Mouse (Mus musculus): ENCODE data around the gene Gna13. TPM values are rescaled to one million over a fixed set of nuclear protein-coding genes. Genes with fewer than 3 reads are reported as not detected.
"Not testable (repeated sequence)": the region's sequence is repeated elsewhere in the genome, so short reads cannot be mapped to it uniquely, and the experiment has no call there.

Gna13 gene
- polyA plus RNA-seq, 1 experiment = 35.5 TPM

GRCm38 (mm10) chr11:109331424-109331824 lies 31.2 kb upstream of the Gna13 start:
- TF ChIP-seq CTCF (IDR thresholded peaks at IDR 0.05; ENCODE audit: extremely low read depth, insufficient read depth, low read length) (peak; percentile 84), POLR2A (IDR thresholded peaks at IDR 0.05; ENCODE audit: extremely low read depth, insufficient read depth, low read length) (no peak)
- Histone ChIP-seq H3K4me1 (ENCODE audit: control insufficient read depth, insufficient read depth, low read length) (no peaks in the 10 kb centered on the region), H3K27ac (ENCODE audit: insufficient read depth, low read length) (no peak overlapping the region), H3K4me3 (ENCODE audit: insufficient read depth, low read length) (no peak overlapping the region)

- no peak overlapping the region for H3K4me3 ChIP-seq (ENCODE audit: insufficient read depth, low read length)
- H3K4me1 ChIP-seq (ENCODE audit: control insufficient read depth, insufficient read depth, low read length) = no peaks in the 10 kb centered on the region
- no peak overlapping the region for H3K27ac ChIP-seq (ENCODE audit: insufficient read depth, low read length)
- TF ChIP-seq CTCF (IDR thresholded peaks at IDR 0.05; ENCODE audit: extremely low read depth, insufficient read depth, low read length) = no peak
Measured at GRCm38 (mm10) chr11:109332722-109333121, 29.9 kb upstream of the Gna13 start.

- no peaks in the 10 kb centered on the region for H3K4me1 ChIP-seq (ENCODE audit: control insufficient read depth, insufficient read depth, low read length)
- no peak overlapping the region for H3K27ac ChIP-seq (ENCODE audit: insufficient read depth, low read length)
- no peak for TF ChIP-seq CTCF (IDR thresholded peaks at IDR 0.05; ENCODE audit: extremely low read depth, insufficient read depth, low read length)
- TF ChIP-seq POLR2A (IDR thresholded peaks at IDR 0.05; ENCODE audit: extremely low read depth, insufficient read depth, low read length) = no peak
- no peak overlapping the region for H3K4me3 ChIP-seq (ENCODE audit: insufficient read depth, low read length)
Measured at GRCm38 (mm10) chr11:109334773-109335172, 27.9 kb upstream of the Gna13 start.

GRCm38 (mm10) chr11:109335890-109336289 lies 26.7 kb upstream of the Gna13 start:
- no peak overlapping the region for H3K27ac ChIP-seq (ENCODE audit: insufficient read depth, low read length)
- no peaks in the 10 kb centered on the region for H3K4me1 ChIP-seq (ENCODE audit: control insufficient read depth, insufficient read depth, low read length)
- no peak for TF ChIP-seq POLR2A (IDR thresholded peaks at IDR 0.05; ENCODE audit: extremely low read depth, insufficient read depth, low read length)

GRCm38 (mm10) chr11:109339155-109339938 lies 23.3 kb upstream of the Gna13 start:
- H3K27ac ChIP-seq (ENCODE audit: insufficient read depth, low read length) = no peak overlapping the region
- TF ChIP-seq CTCF (IDR thresholded peaks at IDR 0.05; ENCODE audit: extremely low read depth, insufficient read depth, low read length) (no peak), POLR2A (IDR thresholded peaks at IDR 0.05; ENCODE audit: extremely low read depth, insufficient read depth, low read length) (no peak)
- no peaks in the 10 kb centered on the region for H3K4me1 ChIP-seq (ENCODE audit: control insufficient read depth, insufficient read depth, low read length)
- H3K4me3 ChIP-seq (ENCODE audit: insufficient read depth, low read length) = no peak overlapping the region

More at GRCm38 (mm10) chr11:109335890-109336289, 26.7 kb upstream of the Gna13 start:
- H3K4me3 ChIP-seq (ENCODE audit: insufficient read depth, low read length) = no peak overlapping the region

GRCm38 (mm10) chr11:109340541-109340940 lies 22.1 kb upstream of the Gna13 start:
- TF ChIP-seq CTCF (IDR thresholded peaks at IDR 0.05; ENCODE audit: extremely low read depth, insufficient read depth, low read length) = no peak
- TF ChIP-seq POLR2A (IDR thresholded peaks at IDR 0.05; ENCODE audit: extremely low read depth, insufficient read depth, low read length) = no peak
- Histone ChIP-seq H3K4me3 (ENCODE audit: insufficient read depth, low read length) (no peak overlapping the region), H3K27ac (ENCODE audit: insufficient read depth, low read length) (no peak overlapping the region), H3K4me1 (ENCODE audit: control insufficient read depth, insufficient read depth, low read length) (no peaks in the 10 kb centered on the region)

GRCm38 (mm10) chr11:109342666-109343065 lies 20.0 kb upstream of the Gna13 start:
- H3K4me1 ChIP-seq (ENCODE audit: control insufficient read depth, insufficient read depth, low read length); H3K4me3 ChIP-seq (ENCODE audit: insufficient read depth, low read length); H3K27ac ChIP-seq (ENCODE audit: insufficient read depth, low read length): not testable (repeated sequence)

GRCm38 (mm10) chr11:109343558-109343957 lies 19.1 kb upstream of the Gna13 start:
- TF ChIP-seq POLR2A (IDR thresholded peaks at IDR 0.05; ENCODE audit: extremely low read depth, insufficient read depth, low read length) = no peak
- no peak for TF ChIP-seq CTCF (IDR thresholded peaks at IDR 0.05; ENCODE audit: extremely low read depth, insufficient read depth, low read length)
- Histone ChIP-seq H3K4me1 (ENCODE audit: control insufficient read depth, insufficient read depth, low read length) (peaks cover 3% of the 10 kb centered on the region; the same call in 1 of the 2 replicates), H3K4me3 (ENCODE audit: insufficient read depth, low read length) (no peak overlapping the region), H3K27ac (ENCODE audit: insufficient read depth, low read length) (no peak overlapping the region)

- peak; percentile 36 for TF ChIP-seq CTCF (IDR thresholded peaks at IDR 0.05; ENCODE audit: extremely low read depth, insufficient read depth, low read length)
- no peak for TF ChIP-seq POLR2A (IDR thresholded peaks at IDR 0.05; ENCODE audit: extremely low read depth, insufficient read depth, low read length)
- H3K4me1 ChIP-seq (ENCODE audit: control insufficient read depth, insufficient read depth, low read length) = peaks cover 3% of the 10 kb centered on the region; the same call in 1 of the 2 replicates
- no peak overlapping the region for H3K4me3 ChIP-seq (ENCODE audit: insufficient read depth, low read length)
- no peak overlapping the region for H3K27ac ChIP-seq (ENCODE audit: insufficient read depth, low read length)
Measured at GRCm38 (mm10) chr11:109343991-109344599, 18.5 kb upstream of the Gna13 start.

Data from cortical plate, adult 2 months (tissue).